Mouse (Mus musculus): ENCODE measurements around the gene St6galnac4. TPM values are rescaled to one million over a fixed set of nuclear protein-coding genes. Genes with fewer than 3 reads are reported as not detected.

St6galnac4 gene
- polyA plus RNA-seq, 2 experiments from 2014 or later: 30.7 to 39.8 TPM

DNA sequence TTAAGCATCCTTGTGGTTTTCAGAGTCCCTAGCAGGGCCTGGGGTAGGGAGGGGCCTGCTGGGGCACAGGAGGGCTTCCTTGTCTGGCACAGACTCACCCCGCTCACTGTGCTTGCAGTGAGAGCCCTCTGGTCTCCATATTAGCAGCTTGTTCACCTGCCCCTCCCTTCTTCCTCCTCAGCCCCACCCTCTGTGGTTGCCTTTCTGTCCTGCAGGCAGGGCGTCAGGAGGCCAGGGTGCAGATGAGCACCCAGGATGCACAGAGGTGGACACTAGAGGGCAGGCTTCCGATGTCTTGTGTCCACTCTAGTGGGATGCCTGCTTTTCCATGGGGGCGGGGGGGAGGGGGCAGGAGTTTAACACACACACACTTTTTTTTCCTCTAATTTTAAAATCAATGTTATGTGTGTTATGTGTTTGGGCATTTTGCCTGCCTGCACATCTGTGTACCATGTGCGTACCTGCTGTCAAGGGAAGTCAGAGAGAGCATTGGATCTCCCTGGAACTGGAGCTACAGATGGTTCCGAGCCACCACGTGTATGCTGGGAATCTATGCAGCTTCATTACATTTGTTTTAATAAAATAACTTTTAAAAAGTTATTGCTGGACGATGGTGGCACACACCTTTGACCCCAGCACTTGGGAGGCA is 14.6 kb downstream of the St6galnac4 start:
- ATAC-seq: peak; percentile 68

- ATAC-seq: peak; percentile 41
These were observed 15.7 kb downstream of the St6galnac4 start for GRCm38 (mm10) chr2:32602600-32603054.

GRCm38 (mm10) chr2:32604631-32605030 is 17.7 kb downstream of the St6galnac4 start:
- ATAC-seq: no peak

GRCm38 (mm10) chr2:32606161-32607142 is 19.6 kb downstream of the St6galnac4 start:
- ATAC-seq: peak; percentile 26

- peak; percentile 58 for ATAC-seq
These were observed 20.5 kb downstream of the St6galnac4 start for GRCm38 (mm10) chr2:32607262-32607947.

DNA sequence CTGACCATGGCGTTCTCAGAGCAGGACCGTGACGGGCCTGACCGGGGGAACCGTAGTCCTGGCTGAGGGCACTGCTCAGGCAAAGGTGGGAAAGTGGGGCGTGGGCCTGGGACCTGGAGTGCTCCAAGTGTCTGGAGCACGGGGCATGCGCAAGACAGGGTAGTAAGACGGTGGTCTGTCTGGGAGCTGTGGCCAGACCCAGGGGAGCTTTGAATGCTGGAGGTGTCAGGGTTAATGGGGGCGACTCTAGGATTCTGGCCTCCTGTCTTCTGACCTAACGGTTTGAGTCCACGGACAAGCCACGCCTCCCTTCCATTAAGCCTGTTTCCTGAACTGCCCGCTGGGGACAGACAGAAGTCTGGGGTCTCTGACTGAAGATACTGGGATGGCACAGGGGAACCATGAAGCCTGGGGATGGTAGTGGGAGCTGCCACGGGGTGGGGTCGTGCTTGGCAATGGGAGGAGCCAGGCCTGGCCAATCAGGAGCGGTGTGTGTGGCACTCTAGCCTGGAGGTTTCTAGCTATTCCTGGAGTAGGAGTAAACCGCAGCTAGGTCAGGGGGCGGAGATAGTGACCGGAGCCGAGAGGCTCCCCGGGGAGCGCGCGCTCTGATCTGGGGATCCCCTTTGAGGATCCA is 21.4 kb downstream of the St6galnac4 start:
- no peak for ATAC-seq

- ATAC-seq: no peak
These were observed 22.0 kb downstream of the St6galnac4 start for GRCm38 (mm10) chr2:32608778-32609435.

GRCm38 (mm10) chr2:32610610-32611229 is 23.8 kb downstream of the St6galnac4 start:
- ATAC-seq: no peak

- no peak for ATAC-seq
These were observed 25.4 kb downstream of the St6galnac4 start for GRCm38 (mm10) chr2:32612274-32612673.

DNA sequence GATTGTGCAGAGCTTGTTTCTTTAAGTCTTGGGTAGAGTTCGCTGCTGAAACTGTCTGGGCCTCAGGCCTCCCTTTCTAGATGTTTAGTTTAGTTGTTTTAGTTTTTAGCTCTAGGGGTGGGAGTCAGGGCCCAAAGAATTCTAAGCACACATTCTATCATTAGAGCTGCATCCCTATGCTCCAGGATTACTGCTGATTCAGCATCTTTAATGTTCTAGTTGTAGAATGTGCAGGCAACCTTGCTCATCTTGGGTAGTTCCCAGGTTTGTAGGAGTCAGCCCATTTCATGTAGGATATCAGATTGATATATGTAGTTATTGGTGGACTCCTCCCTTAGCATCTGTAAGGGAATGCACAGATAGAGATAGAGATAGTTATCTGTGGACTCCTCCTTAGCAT is 30.2 kb downstream of the St6galnac4 start:
- no peak for ATAC-seq

DNA sequence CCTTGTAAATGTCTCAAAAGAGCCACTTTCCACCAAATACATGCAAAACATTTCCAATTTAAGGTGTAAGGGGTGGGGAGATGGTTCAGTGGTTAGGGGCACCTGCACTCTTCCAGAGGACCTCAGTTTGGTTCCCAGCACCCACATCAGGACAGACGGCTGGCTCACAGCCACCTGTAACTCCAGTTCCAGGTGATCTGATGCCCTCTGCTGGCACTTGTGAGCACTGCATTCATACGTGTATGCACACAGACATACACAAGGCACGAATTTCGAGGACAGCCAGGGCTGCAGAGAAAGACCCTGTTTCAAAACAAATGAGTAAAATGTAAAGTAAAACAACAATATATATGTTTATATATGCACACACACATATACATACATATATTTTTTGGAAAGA is 30.7 kb downstream of the St6galnac4 start:
- no peak for ATAC-seq

DNA sequence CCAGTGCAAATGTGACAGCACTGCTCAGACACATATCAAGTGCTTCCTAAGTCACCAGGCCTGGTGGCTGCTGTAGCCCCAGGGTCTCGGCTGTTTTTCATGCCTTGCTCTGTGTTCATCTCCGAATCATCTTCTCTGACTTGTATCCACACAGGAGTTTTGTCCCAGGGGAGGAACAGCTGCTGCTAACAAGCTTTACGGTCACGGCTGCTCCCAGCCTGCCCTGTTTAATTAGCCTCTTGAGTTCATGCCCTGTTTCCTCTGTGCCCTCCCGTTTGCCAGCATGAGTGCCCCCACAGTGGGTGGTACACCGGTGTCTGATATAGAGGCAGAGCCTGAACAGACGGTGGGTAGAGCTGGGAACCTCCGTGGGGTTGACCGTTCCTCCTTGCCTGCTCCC is 31.2 kb downstream of the St6galnac4 start:
- ATAC-seq: no peak

GRCm38 (mm10) chr2:32620682-32621516 is 34.0 kb downstream of the St6galnac4 start:
- ATAC-seq: no peak

- ATAC-seq: no peak
These were observed 34.6 kb downstream of the St6galnac4 start, which contains the start of gene Ak1 for GRCm38 (mm10) chr2:32621517-32621859. Gene Ak1, plus strand, starts transcription at chr2:32621758.

DNA sequence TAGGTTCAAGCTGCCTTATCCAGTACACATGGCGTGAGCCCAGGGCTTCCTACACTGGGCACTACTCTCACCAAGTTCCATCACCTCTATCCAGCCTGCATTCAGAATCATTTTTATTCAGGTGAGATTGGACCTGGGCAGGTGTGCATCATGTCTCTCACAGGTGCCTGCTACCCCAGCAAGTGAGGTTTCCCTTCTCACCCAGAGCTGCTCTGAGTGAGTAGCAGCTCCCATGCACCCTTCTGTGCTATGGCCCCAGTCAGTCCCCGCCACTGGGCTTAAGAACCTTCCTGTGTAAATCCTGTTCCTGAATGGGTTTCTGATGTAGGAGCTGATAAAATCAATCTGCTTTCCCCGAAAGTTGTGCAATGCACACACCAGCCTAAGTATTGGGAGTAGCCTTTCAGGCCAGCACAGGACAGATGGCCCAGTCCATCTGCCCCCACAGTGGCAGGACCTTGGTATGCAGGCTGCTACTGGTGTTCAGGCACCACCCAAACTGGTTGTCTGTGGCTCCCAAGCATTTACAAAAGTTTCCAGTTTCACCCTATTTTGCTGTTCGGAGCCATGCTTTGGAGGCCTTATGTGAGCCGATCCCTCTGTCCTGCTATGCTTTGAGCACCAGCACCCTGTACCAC is 37.3 kb downstream of the St6galnac4 start:
- no peak for ATAC-seq

- ATAC-seq: no peak
These were observed 38.4 kb downstream of the St6galnac4 start for GRCm38 (mm10) chr2:32625212-32625872.

- ATAC-seq: no peak
These were observed 39.2 kb downstream of the St6galnac4 start for GRCm38 (mm10) chr2:32625873-32626694.

DNA sequence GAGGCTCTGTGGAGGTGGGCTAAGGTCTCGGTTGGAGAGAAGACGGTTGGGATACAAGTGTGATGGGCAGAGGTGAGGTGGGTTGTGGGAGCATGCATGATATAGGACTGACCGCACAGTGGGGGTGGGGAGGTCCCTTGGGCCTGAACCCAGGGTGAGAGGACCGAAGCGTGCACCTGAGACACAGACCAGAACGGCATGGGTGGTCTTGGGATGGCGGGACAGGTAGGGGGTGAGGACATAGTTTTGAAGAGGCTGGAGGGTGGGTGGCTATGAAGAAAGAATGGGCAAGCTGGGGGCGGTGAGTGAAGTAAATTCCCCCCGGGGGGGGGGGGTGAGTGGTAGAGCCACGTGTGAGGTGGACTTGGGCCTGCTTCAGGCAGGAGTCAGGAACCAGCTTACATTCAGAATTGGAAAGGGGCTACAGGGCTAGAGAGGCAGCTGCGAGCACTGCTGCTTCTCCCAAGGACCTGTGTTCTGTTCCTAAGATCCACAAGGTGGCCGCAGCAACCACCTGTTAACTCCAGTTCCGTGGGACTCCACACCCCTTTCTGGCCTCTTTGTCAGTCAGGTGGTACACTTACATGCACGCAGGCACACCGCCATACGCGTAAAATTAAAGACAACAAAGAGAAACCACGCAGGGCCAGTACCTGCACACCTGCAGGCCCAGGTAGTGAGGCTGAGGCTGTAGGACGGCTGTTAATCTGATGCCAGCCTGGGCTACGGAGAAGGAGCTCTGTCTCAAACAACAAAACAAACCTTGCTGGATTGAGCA is 40.6 kb downstream of the St6galnac4 start:
- no peak for ATAC-seq

Data from activated CD4-positive, CD25-positive, alpha-beta regulatory T cell, adult 4 months (primary cell).